Mouse (Mus musculus): ENCODE measurements around the gene Sec31a.

DNA sequence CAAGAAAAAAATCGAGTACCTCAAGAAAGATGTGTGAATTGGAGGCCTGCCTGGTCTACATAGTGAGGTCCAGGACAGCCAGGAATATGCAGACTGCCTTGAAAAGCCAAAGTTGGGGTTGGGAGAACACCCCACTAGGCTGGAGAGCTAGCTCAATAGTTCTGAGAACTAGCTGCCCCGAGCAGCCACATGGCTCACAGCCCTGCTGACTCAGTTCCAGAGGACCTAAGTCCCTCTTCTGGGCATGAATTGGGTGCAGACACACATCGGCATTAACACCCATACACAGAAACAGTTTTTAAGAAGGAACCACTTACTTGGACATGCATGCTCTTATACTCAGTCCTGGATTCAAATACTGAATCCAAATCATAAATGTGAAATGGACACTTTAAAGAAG is 8.2 kb upstream of the Sec31a start:
- TF ChIP-seq CTCF (IDR thresholded peaks at IDR 0.05): no peak
- TF ChIP-seq EP300 (IDR thresholded peaks at IDR 0.05): no peak

All from lung, postnatal 0 days (tissue).